Mouse (Mus musculus) bone marrow macrophage, adult 2 months (primary cell): Measurements from ENCODE around the gene Dip2c.

Experiments used
- CTCF ChIP-seq: IDR thresholded peaks from 2 replicates; pipeline ENCODE4 v1.5.1; 2012; ENCODE audit warnings: low read depth, mild to moderate bottlenecking, low read length, moderate library complexity
- POLR2A ChIP-seq: IDR thresholded peaks from 2 replicates; pipeline ENCODE4 v1.6.1; 2012; ENCODE audit warnings: mild to moderate bottlenecking, low read depth, low read length, borderline replicate concordance

GRCm38 (mm10) chr13:9473383-9473782 lies 197.1 kb downstream of the Dip2c start:
- no peak for TF ChIP-seq CTCF
- no peak for TF ChIP-seq POLR2A
